Mouse (Mus musculus) frontal cortex, postnatal 14 days (tissue): ENCODE measurements at regions not wholly inside any gene's neighbourhood (a gene's known extent, or its start where the extent isn't known, plus 50 kb on each side); places are given as distances from the start of the nearest gene placed in this dataset.
A peak's percentile ranks its signal among the peaks of the same experiment; 100 is the strongest.
"Not testable (repeated sequence)": the region's sequence is repeated elsewhere in the genome, so short reads cannot be mapped to it uniquely, and the experiment has no call there.

Experiments used
- DNase-seq, 2 experiments: peaks; one replicate each; pipeline ENCODE4 v3.0.0; 2022; ENCODE audit warnings: low spot score in 2 of 2

DNA sequence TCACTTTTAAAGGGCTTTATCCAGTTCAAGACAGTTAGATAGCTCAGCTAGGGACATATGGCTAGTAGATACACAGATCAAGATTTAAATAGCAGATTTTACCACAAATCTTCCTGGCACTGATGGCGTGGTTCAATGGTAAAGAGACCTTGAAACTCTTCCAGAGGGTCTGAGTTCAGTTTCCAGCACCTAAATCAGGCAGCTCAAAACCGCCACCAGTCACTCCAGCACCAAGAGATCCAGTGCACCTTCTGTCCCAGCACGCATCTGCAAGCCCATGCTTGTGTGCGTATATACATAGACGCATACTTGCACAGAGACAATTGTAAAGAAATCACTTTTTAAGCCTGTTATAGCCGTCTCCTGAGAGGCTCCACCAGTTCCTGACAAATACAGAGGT lies 454.0 kb upstream of the Jmjd1c start:
- no peak for DNase-seq

DNA sequence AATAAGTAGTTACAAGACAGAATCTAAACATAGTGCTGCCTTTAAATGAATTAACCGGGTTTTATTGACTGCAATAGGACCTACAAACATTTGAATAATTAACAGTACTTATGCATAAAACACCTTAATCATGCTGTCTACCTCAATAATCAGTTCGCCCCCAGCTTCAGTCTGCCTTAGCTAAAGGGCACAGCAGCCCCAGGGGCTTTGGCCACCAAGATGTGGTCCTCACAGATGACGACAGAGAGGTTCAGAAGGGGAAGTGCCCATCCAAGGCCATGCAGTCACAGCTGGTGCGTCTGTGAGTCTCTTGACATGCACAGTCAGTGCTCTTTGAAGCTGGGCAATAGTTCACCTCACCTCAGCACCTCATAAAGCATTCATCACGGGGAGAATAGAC lies 452.8 kb upstream of the Jmjd1c start:
- no peak for DNase-seq

DNA sequence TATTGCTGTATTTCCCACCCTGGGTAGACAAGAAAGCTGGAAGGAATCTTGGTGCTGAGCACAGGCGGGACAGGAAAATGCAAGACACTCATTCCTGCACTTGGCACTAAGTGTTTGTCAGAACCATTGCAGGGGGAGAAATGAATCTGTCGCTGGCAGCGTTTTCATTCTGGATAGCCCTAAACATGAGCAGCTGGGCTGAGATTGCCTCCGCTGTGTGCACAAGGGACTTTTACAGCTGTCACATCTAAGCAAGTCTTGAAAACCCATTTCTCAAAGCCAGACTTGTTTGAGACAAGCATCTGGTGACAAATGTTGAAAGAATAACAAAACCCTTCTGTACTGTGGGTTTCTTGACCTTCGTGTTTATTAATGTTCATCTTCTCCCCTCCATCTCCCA lies 438.4 kb upstream of the Jmjd1c start:
- no peak for DNase-seq

DNA sequence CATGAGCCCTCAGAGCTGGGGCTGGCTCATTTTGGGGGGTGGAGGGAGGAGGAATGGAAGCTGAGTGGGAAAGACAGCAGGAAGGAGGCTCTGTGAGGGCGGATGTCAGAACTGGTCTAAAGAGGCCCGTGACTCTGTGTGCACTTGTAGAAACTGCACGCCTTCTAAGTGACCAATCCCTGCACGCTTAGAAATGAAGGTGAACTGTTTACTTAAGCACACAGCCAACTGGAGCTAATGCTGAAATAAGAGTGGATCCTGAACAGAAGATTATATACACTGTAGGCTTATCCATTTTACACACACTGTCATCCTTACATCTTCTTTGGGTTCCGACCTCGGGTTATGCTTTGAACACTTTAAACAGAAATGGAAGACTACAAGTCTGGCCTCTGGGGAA lies 412.8 kb upstream of the Jmjd1c start:
- no peak for DNase-seq

DNA sequence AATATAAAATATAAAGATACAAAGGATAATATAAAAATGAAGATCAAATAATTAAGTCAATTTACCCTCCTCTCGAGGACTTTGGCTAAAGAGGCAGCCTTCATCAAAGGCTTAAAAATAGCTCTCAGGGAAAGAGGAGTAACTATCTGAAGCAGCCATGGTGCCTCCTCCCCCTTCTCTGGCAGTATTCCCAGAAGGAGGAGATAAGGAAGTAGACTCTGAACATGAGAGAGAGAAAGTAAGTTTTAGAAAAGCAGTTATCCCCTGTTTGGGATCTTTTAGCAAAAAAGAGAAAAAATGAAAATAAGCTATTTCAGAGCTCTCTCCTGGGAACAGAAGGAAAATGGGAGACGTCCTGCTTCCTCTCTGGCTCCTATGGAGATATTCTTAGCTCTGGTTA lies 406.7 kb upstream of the Jmjd1c start:
- not testable (repeated sequence) for DNase-seq

DNA sequence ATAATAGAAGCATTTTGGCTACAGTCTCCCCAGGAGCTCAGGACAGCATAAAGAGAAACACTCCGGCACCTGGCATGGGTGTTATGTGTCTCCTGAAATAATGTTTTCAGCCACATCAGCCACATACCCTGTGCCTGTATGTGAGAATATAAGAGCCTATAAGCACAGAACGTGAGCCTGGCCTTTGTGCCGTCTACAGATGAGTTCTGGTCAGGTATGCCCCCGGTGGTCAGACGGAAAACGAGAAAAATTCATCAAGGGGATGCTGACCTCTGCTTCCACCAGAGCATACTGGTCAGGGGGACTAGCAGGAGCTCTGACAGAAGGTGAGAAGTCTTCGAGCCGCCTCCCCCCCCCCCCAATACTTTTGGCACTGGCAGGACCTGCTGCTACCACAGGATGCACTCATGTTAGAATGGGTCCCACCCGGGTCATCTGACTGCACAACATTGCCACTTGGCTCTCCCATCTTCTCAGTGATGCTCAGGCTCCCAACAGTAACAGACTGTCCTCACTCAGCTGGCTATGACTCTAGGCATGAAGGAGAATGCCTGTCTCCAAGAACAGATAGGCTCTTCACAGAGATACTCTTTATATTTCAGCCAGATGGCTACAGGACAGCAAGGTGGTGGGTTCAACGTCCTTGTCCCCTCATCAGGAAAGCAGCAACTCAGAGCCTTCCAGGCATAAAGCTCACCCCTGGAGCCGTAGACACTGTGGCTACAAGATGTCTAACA lies 401.2 kb upstream of the Jmjd1c start:
- DNase-seq, result no peak

DNA sequence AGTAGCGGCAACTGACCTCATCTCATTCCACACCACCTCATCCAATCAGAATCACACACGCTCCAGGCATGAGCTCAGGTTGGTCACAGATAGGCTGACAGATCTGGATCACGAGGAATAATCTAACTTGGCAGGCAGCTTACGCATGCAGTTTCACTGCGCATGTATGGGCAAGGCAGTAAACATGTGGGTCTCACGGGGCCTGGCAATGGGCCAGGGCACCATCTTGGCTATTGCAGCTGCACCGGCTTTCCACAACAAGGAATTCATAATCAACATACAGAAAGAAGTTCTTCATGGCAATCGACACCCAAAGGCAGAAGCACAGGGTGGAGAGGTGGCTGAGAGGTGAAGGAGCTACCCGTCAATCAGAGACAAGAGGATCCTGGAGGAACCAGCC lies 381.0 kb upstream of the Jmjd1c start:
- DNase-seq, result not testable (repeated sequence)

DNA sequence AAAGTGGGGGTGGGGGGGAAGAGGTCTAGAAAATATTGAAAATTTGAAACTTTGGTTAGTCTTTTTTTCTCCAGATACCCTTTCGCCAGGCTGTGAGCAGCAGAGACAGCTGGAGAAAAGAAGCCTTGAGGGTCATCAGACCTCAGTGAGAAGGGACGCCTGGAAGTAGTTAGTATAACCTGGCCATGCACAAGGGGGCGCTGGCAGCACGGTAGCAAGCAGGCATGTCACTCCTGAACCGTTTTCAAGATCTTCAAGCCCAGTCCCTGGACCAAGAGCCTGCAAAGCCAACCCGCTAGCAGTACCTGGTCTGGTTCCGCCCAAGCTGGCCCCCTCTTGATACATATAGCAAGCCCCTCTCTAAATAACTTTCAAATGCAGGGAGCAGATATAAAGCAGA lies 378.0 kb upstream of the Jmjd1c start:
- DNase-seq, result no peak

DNA sequence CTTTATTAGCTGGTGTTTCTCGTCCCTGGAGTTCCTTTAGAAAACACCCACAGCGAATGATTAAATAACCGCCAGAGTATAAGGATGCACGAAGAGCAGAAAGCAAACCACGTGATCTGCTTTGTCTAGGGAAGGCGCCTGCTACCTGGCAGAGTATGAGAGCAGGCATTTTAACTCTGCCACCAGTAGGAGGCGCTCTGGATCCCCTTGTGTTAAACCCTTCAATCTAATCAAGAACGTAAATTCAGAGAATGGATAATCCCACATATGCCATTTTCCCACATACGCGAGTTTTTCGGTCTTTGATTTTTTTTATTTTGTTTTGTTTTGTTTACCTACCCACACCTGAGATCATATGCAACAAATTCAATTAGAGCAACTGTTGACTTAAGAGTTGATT lies 376.1 kb upstream of the Jmjd1c start:
- DNase-seq, result no peak

DNA sequence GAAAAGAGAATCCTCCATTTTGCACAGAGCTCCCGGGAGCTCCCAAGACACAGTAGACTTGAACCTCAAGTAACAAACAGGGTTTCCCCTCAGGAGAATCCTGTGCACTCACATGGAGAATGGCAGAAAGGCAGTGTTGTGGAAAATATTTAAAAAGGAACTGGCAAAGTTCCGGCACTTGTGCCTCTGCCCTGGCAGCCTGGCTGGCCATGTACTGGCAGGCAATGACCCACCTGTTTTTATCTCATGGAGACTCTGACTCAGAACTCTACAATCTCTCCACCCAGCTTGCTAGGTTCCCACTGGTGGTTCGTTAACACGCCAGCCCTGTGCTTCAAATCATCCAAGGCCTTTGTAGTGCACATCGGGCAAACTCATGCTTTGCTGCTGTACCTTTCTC lies 362.3 kb upstream of the Jmjd1c start:
- no peak for DNase-seq

DNA sequence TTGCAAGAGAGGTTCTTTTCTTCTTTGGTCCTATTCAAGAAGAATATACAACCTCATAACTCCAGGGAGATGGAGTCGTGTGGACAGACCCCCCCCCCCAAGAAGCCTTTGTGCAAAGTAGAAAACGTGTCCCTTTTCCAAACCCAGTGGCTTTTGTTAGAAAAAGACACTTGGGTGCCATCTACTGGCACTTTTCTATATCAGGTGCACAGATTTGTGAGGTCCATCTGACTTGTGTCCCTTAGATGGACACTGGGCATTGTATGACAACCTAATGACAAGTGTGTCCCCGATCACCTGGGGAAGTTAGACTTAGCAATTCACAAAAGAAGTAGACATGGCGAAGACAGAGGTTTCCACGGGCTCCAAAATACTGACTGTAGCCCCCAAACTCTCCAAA lies 361.1 kb upstream of the Jmjd1c start:
- DNase-seq, result no peak

DNA sequence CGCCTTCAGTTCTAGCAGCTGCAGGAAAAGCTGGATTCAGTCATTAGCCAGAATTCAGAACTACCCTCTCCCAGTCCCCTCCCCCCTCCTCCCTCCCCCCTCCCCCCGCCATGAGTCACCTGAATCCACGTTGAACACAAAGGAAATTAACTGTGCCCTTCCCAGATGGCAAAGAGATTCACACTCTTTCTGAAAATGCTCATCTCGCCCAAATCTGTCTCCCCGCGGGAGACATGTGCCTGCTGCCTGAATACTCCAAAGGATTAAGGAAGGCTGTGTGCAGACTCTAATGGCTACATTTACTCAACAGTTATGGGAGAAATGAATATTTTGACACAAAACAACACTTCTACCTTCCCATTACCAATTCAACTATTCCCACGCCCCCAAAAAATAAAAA lies 356.9 kb upstream of the Jmjd1c start:
- no peak for DNase-seq

DNA sequence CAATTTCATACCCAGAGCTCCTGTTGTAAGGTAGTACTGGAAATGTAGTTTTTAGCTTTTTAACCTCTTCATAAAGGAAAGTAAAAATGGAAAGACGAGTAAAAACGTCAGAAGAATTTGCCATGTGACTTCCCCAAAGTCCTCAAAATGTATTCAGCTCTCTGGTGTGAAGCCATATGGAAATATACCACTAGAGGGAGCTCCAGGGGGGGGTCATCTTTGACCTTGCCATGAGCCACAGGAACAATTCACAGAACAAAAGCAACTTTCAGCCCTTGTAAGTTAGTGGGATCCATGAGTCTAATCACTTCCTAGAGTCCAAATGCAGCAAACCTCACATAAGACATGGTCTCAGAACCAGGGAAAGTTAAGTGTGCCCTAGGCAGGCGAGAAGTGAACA lies 354.1 kb upstream of the Jmjd1c start:
- no peak for DNase-seq

DNA sequence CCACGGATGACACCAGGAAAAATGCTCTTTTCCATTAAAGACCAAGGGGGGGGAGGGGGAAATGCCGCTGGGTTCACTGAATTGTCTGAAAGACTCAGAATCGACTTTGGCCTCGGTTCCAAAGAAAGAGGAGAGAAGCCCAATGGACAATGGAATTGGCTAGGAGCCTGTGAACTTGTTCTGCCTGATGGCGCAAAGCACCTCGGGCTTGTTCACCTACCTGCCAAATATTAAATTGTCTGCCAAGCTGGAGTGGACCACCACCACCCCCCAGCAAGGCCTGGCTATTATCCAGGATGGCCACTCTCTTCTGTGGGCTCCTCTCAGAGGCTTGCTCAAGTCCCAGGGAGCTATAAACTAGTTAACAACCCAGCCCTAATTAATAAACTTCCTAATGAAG lies 352.7 kb upstream of the Jmjd1c start:
- no peak for DNase-seq

DNA sequence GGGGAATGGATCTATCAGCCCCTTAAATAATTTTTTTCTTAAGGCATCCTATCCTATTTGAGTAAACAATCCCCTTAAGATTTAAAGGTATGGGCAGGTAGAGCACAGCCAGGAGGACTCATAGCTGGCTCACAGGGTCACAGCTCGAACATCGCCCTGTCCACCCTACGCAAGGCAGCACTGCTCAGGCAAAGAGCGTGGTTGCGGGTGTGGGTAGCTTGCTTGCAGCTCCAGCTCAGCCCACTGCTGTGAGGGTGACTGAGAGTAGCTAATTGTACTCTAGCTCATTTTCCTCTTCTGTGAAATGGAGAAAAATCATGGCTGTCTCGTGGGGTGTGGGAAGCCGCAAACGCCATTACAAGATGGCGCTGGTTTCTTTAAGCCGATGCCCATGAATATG lies 350.1 kb upstream of the Jmjd1c start:
- DNase-seq, result no peak

DNA sequence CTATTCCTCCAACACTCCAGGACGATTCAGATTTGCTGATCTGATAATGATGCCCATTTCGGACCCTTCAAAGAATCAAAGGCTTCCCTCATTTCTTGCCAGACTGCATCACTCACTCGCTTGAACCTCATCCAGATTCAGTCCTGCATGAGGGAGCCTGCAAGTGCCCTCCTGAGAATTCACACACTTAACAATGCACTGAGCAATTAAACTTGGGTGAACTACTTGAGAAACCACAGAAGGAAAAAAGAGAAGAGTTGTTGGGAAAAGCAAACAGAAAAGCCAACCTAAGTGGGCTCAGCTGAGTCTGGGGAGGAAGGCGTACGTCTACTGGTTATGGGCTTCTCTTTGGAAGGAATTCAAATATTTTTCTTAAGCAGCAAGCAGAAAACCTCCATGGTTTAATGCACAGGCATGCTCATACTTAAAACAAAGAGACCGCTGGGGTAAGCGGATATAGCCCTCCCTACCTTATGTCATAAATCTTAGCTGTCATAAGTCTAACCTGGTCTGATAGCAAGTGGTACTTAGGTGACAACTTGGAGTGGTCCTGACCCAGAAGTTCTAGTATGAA lies 343.6 kb upstream of the Jmjd1c start:
- no peak for DNase-seq

DNA sequence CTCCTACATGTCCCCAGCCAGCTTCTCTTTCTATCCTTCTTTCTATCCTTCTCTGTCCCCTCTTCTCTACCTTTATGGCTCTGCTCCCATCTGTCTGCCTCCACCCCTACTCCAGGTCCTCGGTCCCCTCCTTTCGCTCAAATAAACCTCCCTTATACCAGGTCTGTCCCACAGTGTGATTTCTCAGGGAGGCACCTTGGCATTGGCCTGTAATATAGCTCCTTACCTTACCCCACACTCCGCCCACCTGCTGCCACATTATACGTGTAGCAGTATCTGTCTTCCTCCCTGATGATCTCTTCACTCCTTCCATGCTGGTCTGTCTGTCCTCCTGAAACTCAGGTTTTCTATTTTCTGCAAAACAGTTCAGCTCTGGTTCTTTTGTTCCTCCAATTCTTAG lies 339.1 kb upstream of the Jmjd1c start:
- no peak for DNase-seq

DNA sequence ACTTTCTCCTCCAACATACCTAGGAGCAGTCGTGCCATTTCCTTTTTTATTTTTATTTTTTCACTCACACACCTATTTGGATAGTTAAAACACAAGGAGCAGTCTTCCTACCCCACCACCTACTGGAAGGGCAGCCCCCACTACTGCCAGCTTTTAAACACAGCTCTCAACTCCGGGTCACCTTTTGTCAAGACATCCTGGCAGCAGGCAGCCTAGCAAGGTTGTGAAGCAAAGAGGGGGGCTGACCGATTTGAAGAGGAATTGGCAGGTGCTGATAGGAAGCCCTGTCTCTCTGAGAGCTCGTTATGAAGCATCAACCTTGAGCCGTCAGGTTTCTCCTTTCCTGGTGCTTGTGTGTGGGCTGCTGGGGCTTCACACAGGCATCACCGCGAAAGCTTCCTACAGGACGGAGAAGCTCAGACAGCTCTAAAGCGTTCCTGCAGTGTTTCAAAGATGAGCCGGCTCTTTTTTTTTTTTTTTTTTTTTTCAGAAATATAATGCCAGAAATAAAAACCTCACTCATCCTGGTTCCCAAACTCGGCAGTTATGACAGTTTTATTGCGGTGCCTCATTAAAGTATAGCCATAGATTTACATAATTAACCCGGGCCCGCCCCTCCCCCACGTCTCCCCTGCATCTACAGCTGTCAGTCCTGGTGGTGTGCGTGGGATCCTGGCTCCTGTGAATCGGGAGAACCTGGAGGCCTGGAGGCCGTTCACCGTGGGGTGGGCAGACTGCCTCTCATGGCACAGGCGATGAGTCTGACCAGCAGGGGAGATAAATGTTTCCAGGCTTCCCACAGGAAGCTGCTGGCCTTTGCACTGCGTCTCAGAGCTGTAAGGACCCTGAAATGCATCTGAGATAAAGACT lies 325.5 kb upstream of the Jmjd1c start:
- DNase-seq, result peak; percentile 6 to 10

DNA sequence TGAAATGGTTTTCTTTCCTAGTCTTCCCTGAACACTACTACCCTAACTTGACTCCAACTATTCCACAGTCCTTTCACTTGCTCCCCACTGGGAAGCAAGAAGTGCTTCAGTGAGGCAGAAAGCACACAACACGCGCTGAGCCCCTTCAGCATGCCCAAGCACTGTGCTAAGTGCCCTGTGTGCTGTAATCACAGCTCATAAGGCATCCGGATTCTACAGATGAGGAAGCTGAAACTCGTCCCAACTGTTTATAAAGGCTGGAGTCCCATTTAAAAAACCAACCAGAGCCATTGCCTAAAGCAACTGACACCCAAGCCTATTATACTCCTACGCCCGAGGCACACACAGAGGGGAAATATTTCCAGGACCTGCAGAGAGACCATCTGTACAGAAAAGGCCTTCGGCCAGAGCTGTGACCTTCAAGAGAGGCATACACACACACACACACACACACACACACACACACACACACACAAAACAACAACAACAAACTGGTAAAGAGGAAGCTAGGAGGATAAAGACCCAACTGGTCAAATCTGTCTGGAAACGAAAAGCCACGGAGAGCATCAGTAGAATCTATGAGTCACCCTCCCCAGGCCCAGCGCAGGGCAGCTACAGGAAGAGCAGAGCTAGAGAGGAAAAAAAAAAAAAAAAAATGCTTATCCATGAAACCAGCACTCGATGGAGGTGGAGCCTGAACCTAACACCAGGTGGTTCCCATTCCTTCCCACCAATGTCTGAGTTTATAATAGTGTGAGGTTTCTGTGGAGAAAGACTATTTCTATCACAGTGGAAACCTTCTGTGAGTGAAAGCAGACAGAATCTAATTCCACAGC lies 315.4 kb upstream of the Jmjd1c start:
- DNase-seq, result no peak

DNA sequence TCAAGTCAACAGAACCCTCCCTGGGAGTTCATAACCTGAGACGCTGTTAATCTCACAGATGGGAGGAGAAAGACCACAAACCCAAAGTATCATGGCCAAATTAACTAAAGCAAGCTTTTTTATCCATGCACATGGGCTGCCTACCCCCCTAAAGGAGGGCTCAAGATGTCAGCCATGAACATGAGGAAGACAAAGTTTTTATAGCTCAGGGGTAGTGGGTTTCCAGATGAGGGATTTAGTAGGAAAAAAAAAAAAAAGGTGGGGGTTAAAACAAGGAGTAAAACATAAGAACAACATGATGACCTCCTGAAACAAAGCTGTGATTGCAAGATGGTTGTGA lies 314.8 kb upstream of the Jmjd1c start:
- no peak for DNase-seq

DNA sequence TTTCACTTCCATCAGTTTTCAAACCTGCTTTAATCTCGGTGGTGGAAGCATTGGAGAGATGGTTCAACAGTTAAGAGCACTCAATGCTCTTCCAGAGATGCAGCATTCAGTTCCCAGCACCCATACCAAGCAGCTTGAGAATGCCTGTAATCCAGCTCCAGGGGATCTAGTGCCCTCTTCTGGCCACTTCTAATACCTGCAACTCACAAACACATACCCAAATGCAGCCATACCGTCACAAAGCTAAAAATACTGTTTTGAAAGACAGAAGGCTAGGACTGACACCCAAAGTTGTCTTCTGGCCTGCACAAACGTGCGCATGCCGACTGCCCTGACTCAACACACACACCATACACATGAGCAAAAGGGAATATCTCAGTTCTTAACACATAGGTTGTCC lies 313.9 kb upstream of the Jmjd1c start:
- DNase-seq, result no peak

DNA sequence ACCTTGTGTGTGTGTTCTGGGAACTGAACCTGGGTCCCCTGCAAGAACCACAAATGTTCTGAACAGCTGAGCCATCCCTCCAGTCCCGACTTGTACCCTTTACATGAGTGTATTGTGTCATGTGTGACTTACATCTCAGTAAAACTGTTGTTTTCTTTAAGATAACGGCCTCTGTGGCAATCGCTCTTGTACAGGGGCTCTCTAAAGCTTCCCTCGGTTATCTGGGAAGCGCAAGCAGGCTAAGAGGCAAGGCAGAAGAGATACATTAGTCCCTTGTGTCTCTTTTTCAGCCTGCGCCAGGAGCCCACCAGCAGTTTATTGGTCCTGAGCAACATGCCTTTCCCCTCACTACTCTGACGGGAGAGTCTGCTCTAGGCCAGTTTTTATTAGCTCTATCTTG lies 308.1 kb upstream of the Jmjd1c start:
- DNase-seq, result no peak
